Mouse (Mus musculus): ENCODE measurements around the gene Igf2bp2. TPM values are rescaled to one million over a fixed set of nuclear protein-coding genes. Genes with fewer than 3 reads are reported as not detected.

Gene Igf2bp2
- polyA plus RNA-seq, 1 experiment = not detected

- no peak overlapping the region for H3K4me3 ChIP-seq (ENCODE audit: insufficient read depth, low read depth, low read length)
- 32% methylated on average over 11 of the region's 11 CpGs for WGBS
- H3K27ac ChIP-seq (ENCODE audit: insufficient read depth, low read depth, low read length) = no peak overlapping the region
- H3K4me1 ChIP-seq (ENCODE audit: control insufficient read depth, insufficient read depth, low read length) = 0 out of 2 replicates have a peak, but pooled peaks cover 2% of the 10 kb centered on the region
- TF ChIP-seq CTCF (IDR thresholded peaks at IDR 0.05; ENCODE audit: insufficient read depth, low read depth, low read length) = no peak
- no peak for TF ChIP-seq POLR2A (IDR thresholded peaks at IDR 0.05; ENCODE audit: insufficient read depth, low read depth, low read length)
These were observed 11.3 kb downstream of the Igf2bp2 start for GRCm38 (mm10) chr16:22151706-22152315.

DNA sequence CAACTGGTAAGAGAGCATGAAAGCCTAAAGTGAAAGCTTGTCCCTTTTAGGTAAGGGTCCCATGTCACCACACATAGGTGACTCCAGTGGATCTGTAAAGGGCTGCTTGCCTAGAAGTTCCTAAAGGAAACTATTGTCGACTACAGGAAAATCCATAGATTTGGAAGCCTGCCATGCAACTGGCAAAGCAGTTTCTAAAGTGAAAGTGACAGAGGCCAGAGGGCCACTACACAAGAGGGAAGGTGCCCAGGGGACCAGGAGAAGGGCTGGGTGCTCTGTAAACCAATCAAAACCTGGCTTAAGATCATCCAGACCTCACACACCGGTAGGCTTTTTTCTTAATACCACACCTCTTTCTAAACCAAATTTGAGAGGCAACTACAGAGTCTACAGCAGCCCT is 12.7 kb downstream of the Igf2bp2 start:
- TF ChIP-seq CTCF (IDR thresholded peaks at IDR 0.05; ENCODE audit: insufficient read depth, low read depth, low read length) = no peak
- no peak for TF ChIP-seq POLR2A (IDR thresholded peaks at IDR 0.05; ENCODE audit: insufficient read depth, low read depth, low read length)
- H3K4me3 ChIP-seq (ENCODE audit: insufficient read depth, low read depth, low read length) = no peak overlapping the region
- 0 out of 2 replicates have a peak, but pooled peaks cover 2% of the 10 kb centered on the region for H3K4me1 ChIP-seq (ENCODE audit: control insufficient read depth, insufficient read depth, low read length)
- H3K27ac ChIP-seq (ENCODE audit: insufficient read depth, low read depth, low read length) = no peak overlapping the region
- WGBS = 37% methylated on average over 2 of the region's 2 CpGs

DNA sequence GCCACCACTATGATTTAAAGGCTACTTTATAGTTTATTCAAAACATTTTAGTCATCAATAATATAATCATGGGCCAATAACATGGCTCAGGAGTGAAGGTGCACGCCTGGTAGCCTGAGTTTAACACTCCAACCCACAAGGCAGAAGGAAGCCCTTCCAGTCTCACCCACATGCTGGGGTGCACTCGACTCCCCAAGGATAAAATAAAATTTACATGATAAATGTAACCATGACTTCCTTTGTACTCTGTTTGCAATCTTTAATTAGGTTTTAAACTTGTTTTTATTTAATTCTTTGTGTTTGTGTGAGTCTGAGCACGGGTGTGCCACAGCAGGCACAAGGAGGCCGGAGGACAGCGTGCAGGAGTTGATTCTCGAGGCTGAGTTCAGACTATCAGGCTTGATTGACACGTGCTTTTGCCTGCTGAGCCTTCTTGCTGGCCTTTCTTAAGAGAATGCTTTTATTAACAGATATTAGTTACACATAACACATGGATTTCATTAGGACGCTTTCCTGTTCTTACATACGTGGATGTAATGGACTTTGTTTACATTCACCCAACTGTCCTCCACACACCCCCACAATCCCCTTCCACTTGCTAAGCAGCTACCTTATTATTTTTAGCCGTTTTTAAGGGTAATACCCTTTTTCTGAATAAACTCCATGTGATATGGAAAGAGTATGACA is 13.3 kb downstream of the Igf2bp2 start:
- no peak overlapping the region for H3K4me3 ChIP-seq (ENCODE audit: insufficient read depth, low read depth, low read length)
- TF ChIP-seq POLR2A (IDR thresholded peaks at IDR 0.05; ENCODE audit: insufficient read depth, low read depth, low read length) (no peak), CTCF (IDR thresholded peaks at IDR 0.05; ENCODE audit: insufficient read depth, low read depth, low read length) (no peak)
- 62% methylated on average over 10 of the region's 10 CpGs for WGBS
- H3K27ac ChIP-seq (ENCODE audit: insufficient read depth, low read depth, low read length) = no peak overlapping the region
- H3K4me1 ChIP-seq (ENCODE audit: control insufficient read depth, insufficient read depth, low read length) = 0 out of 2 replicates have a peak, but pooled peaks cover 2% of the 10 kb centered on the region

GRCm38 (mm10) chr16:22149076-22149475 is 14.0 kb downstream of the Igf2bp2 start:
- H3K4me3 ChIP-seq (ENCODE audit: insufficient read depth, low read depth, low read length) = no peak overlapping the region
- H3K4me1 ChIP-seq (ENCODE audit: control insufficient read depth, insufficient read depth, low read length) = 0 out of 2 replicates have a peak, but pooled peaks cover 2% of the 10 kb centered on the region
- 32% methylated on average over 2 of the region's 2 CpGs for WGBS
- TF ChIP-seq CTCF (IDR thresholded peaks at IDR 0.05; ENCODE audit: insufficient read depth, low read depth, low read length) (no peak), POLR2A (IDR thresholded peaks at IDR 0.05; ENCODE audit: insufficient read depth, low read depth, low read length) (no peak)
- no peak overlapping the region for H3K27ac ChIP-seq (ENCODE audit: insufficient read depth, low read depth, low read length)

GRCm38 (mm10) chr16:22147131-22147530 is 16.0 kb downstream of the Igf2bp2 start:
- Histone ChIP-seq H3K27ac (ENCODE audit: insufficient read depth, low read depth, low read length) (no peak overlapping the region), H3K4me1 (ENCODE audit: control insufficient read depth, insufficient read depth, low read length) (no peaks in the 10 kb centered on the region), H3K4me3 (ENCODE audit: insufficient read depth, low read depth, low read length) (no peak overlapping the region)
- TF ChIP-seq CTCF (IDR thresholded peaks at IDR 0.05; ENCODE audit: insufficient read depth, low read depth, low read length) (no peak), POLR2A (IDR thresholded peaks at IDR 0.05; ENCODE audit: insufficient read depth, low read depth, low read length) (no peak)
- WGBS = 63% methylated on average over 1 of the region's 1 CpGs

DNA sequence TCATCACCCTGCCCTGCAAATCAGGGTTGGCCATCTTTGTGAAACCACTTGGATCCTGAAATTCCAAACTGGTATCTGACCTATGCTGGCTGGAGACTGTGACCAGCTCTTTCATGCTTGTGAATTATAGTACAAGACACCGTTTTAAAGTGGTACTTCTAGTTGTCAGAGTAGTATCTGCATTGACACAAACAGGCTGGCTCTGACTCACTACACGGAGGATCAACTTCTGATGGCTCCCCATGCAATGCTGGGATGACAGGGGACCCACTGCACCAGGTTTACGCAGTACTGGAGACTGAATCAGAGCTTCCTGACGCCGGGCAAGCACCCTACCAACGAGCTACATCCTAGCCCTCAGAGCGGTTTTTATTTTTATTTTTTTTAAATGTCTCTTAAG is 17.0 kb downstream of the Igf2bp2 start:
- H3K4me1 ChIP-seq (ENCODE audit: control insufficient read depth, insufficient read depth, low read length) = no peaks in the 10 kb centered on the region
- no peak for TF ChIP-seq POLR2A (IDR thresholded peaks at IDR 0.05; ENCODE audit: insufficient read depth, low read depth, low read length)
- no peak for TF ChIP-seq CTCF (IDR thresholded peaks at IDR 0.05; ENCODE audit: insufficient read depth, low read depth, low read length)
- WGBS = 77% methylated on average over 7 of the region's 7 CpGs
- no peak overlapping the region for H3K27ac ChIP-seq (ENCODE audit: insufficient read depth, low read depth, low read length)
- no peak overlapping the region for H3K4me3 ChIP-seq (ENCODE audit: insufficient read depth, low read depth, low read length)

DNA sequence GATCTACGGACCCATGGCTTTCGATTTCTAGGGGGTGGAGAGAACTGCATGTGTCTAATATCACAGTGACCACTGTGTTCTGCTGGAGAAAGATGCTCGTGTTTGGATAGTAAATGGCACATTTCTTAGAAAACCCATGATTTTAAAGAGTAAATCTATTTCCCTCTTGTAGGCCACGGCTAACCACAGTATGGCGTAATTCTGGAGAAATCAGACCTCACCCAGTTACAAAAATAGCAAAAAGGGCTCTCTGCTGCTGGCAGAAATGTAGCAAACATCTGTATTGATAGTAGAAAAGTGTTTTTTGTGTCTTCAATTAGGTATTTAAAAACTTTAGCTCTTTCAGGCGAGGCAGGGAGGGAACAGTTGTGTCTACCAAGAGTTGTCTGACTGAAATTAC is 18.6 kb downstream of the Igf2bp2 start:
- H3K4me1 ChIP-seq (ENCODE audit: control insufficient read depth, insufficient read depth, low read length) = no peaks in the 10 kb centered on the region
- no peak overlapping the region for H3K27ac ChIP-seq (ENCODE audit: insufficient read depth, low read depth, low read length)
- WGBS = 89% methylated on average over 6 of the region's 6 CpGs

GRCm38 (mm10) chr16:22140861-22141260 is 22.2 kb downstream of the Igf2bp2 start:
- Histone ChIP-seq H3K27ac (ENCODE audit: insufficient read depth, low read depth, low read length) (no peak overlapping the region), H3K4me1 (ENCODE audit: control insufficient read depth, insufficient read depth, low read length) (no peaks in the 10 kb centered on the region), H3K4me3 (ENCODE audit: insufficient read depth, low read depth, low read length) (no peak overlapping the region)
- WGBS = 67% methylated on average over 6 of the region's 6 CpGs
- TF ChIP-seq CTCF (IDR thresholded peaks at IDR 0.05; ENCODE audit: insufficient read depth, low read depth, low read length) (no peak), POLR2A (IDR thresholded peaks at IDR 0.05; ENCODE audit: insufficient read depth, low read depth, low read length) (no peak)

More for the DNA sequence above, 18.6 kb downstream of the Igf2bp2 start:
- TF ChIP-seq CTCF (IDR thresholded peaks at IDR 0.05; ENCODE audit: insufficient read depth, low read depth, low read length) (no peak), POLR2A (IDR thresholded peaks at IDR 0.05; ENCODE audit: insufficient read depth, low read depth, low read length) (no peak)
- no peak overlapping the region for H3K4me3 ChIP-seq (ENCODE audit: insufficient read depth, low read depth, low read length)

GRCm38 (mm10) chr16:22139821-22140220 is 23.3 kb downstream of the Igf2bp2 start:
- Histone ChIP-seq H3K4me3 (ENCODE audit: insufficient read depth, low read depth, low read length) (no peak overlapping the region), H3K4me1 (ENCODE audit: control insufficient read depth, insufficient read depth, low read length) (no peaks in the 10 kb centered on the region), H3K27ac (ENCODE audit: insufficient read depth, low read depth, low read length) (no peak overlapping the region)
- TF ChIP-seq CTCF (IDR thresholded peaks at IDR 0.05; ENCODE audit: insufficient read depth, low read depth, low read length) (no peak), POLR2A (IDR thresholded peaks at IDR 0.05; ENCODE audit: insufficient read depth, low read depth, low read length) (no peak)
- 92% methylated on average over 5 of the region's 5 CpGs for WGBS

Measured in olfactory bulb, adult 2 months (tissue).